Mouse (Mus musculus) large intestine, adult 2 months (tissue): ENCODE measurements around the gene Prdm2. TPM values are rescaled to one million over a fixed set of nuclear protein-coding genes. Genes with fewer than 3 reads are reported as not detected.

Experiments
- DNase-seq: peaks from one replicate; pipeline ENCODE4 v3.0.0-alpha.2; 2012; ENCODE audit warnings: low read depth, low spot score
- WGBS: fragments of 180-500 bp; shearing (Covaris S2); methylation state at CpG from one replicate; pipeline ENCODE4 v1.1.7; 2018; 5-methylcytosine and 5-hydroxymethylcytosine counted together
- polyA plus RNA-seq: library from polyadenylated mRNA; depleted of rRNA; stranded (reverse); fragments of >200 nt; gene quantifications from 2 replicates; pipeline ENCODE4 v1.2.3, GENCODE M21; 2012; rRNA removed

Gene Prdm2
- 5.9 and 9.2 TPM in 2 replicates for polyA plus RNA-seq

DNA sequence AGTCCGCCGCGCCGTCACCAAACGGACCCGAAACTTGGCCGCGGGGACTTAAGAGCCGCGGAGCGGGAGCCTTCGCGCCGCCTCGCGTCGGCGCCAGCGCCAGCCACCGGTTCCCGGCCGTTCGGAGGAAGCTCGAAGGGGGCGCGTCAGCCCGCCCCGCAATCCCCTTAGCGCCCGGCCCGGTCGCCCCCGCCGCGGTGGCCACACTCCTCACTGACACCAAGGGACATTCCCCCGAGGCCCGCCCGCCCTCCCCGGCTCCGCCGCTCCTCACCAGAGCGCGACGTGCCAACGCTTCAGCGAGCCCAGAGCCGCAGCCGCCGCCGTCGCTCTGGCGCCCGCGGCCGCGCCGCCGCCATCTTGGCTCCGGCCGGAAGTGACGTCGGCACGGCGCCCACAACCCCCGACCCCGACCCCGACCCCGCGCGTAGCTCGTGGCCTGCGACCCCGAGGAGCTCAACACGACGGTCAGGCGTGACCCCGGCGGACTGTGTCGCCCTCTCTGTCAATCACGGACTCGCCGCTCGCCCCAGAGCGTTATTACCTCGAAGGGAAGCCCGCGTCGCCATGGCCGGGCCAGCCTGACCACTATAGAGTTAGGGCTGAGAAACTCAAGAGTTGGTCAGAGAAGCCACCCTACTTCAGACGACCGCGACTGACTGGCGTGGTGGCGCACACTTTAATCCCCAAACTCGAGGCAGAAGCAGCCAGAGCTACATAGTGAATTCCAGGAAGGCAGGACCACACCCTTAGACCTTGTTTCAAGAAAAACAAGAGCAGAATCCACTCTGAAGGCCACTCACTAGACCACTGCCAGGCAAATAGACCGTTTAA, at the start of gene Prdm2:
Gene Prdm2 (minus strand): TSS at position 655 of the 834 bp plus-strand sequence.
- no peak for DNase-seq
- WGBS = under 1% methylated on average over 87 of the region's 96 CpGs

DNA sequence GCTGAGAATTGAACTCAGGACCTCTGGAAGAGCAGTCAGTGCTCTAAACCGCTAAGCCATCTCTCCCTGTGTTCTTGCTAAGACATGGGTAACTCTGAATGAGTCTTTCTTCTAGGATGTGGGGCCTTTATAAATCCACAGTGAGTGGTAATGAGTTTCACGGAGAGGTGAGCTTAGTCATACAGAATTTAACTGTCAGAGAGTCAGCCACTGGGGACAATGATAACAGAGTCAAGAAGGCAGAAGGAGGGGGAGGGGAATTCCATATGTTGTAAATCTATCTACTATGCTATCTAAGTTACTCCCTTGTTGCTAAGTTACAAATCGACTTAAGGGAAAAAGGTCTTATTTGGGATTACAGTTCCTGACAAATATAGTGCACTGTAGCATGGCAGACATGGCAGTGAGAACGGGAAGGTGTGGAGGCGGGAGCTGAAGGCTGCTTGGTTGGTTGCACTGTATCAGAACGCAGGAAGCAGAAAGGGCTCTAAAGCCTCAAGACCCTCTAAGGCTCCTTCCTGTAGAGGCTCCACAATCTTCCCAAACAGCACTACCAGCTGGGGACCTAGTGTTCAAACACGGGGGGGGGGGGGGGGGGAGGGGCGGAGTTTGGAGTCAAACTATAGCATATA, 47.0 kb upstream of the Prdm2 start:
- WGBS = 35% methylated on average over 8 of the region's 8 CpGs
- DNase-seq = no peak

DNA sequence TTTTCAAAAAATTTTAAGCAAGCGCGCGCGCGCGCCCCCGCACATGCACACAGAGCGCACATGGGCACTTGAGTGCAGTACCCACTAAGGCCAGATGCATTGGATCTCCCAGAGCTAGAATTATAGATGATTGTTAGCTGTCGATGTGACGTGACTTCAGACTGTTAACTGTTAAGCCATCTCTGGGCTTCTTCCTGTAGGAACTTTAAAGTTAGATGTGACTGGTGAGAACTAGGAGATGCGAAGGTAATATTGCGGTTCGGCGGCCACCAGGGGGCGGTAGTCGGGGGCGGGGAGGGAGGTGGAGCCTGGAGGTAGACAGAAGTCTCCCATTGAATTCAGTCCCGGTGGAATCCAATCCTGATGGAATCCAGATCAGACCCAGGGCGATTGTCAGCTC, 45.7 kb upstream of the Prdm2 start:
- no peak for DNase-seq
- 36% methylated on average over 19 of the region's 19 CpGs for WGBS

DNA sequence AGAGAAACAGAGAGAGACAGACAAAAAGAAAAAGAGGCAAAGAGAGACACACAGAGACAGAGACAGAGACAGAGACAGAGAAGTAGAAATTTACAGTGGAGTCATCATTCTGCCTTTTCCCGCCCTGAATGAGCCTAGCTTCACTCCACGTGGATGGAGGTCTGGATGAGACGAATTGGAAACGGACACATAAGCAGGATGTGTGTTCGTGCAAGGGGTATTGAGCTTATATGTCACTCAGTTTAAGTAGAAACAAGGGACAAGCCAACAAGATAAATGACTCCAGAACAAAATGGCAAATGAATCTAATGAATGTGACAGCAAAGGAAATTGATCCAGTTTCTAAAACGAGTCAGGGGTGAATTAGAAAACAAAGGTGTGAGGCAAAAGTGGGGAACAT, 45.2 kb upstream of the Prdm2 start:
- DNase-seq = no peak
- 51% methylated on average over 6 of the region's 6 CpGs for WGBS

DNA sequence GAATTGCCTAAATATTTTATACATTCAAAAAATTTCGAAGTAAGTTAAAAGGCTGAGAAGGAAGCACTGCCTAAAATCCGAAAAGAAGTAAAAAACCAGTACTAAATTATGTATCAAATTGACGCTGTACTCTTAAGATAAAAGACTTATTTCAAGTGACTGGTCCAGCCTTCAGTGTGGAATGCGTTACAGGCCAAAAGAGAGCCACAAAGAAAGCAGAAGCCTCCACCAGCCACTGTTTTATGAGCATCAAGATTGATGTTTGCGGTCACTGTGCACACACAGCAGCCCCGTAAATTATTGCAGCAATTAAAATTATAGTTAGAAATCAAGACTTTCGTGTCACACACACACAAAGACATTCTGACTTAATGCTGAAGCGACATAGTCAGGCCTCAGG, 42.7 kb upstream of the Prdm2 start:
- WGBS = 33% methylated on average over 8 of the region's 8 CpGs
- DNase-seq = no peak

DNA sequence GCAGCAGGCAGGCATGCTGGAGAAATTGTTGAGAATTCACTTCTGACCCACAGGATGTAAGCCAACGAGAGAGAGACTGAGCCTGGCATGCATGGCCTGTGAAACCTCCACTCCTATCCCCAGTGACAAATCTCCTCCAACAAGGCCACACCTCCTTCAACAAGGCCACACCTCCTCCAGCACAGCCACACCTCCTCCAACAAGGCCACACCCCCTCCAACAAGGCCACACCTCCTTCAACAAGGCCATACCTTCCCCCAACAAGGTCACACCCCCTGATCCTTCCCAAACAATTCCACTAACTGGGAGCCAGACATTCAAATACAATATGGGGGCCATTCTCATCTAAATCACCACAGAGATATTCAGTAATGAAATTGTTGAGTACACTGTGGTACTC, 40.6 kb upstream of the Prdm2 start:
- WGBS = 70% methylated on average over 1 of the region's 1 CpGs
- no peak for DNase-seq

DNA sequence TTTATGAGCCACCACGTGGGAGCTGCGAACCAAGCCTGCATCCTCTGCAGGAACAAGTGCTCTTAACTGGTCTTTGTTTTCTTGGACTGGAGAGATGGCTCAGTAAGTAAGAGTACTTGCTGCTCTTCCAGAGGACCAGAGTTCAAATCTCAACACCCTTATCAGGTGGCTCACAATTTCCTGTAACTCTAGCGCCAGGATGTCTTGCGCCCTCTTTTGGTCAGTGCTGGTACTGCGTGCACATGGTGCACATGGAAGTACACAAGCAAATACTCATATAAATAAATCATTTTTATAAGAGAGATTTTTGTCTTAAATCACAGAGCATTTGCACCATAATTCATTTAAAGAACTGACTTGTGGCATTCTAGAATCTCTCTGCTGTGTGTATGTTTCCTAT, 35.3 kb upstream of the Prdm2 start:
- WGBS = 78% methylated on average over 5 of the region's 5 CpGs
- no peak for DNase-seq

DNA sequence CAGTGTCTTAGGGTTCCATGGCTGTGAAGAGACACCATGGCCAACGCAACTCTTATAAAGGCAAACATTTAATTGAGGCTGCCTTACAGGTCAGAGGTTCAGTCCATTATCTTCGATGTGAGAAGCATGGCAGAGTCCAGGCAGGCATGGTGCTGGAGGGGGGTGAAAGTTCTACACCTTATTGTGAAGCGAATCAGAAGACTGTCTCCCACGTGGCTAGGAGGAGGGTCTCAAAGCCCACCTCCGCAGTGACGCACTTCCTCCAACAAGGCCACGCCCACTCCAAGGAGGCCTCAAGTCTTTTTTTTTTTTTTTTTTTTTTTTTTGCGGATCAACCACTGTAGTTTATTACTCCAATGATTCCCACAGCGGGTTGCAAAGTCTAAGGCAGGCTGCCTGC, 28.5 kb upstream of the Prdm2 start:
- no peak for DNase-seq
- WGBS = 74% methylated on average over 9 of the region's 9 CpGs

DNA sequence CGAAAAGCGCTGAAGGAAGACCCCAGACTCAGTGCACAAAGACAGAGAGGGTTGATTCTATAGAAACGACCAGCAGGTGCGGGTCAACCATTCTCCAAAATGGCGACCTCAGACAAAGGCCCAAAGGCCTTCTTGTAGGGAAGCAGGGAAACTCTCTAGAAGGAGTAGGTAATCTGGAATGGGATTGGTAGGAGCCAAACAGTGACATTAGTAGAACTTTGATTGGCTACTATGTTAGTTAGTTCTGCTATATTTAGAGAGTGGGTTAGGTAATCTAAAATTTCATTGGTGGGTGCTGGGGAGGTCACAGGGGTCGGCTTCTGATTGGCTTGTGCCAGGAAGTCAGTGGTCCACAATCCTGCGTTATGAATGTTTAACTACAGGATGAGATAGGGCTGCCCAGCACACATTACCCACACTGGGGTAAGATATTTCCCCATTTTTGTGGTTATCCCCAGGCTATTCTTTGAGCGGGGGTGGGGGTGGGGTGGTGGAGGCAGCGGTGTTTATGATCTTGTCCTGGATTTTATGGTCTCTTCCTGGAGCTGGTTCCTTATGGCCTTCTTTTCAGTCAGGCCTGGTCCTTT, 26.9 kb upstream of the Prdm2 start:
- 80% methylated on average over 9 of the region's 9 CpGs for WGBS
- DNase-seq = no peak

DNA sequence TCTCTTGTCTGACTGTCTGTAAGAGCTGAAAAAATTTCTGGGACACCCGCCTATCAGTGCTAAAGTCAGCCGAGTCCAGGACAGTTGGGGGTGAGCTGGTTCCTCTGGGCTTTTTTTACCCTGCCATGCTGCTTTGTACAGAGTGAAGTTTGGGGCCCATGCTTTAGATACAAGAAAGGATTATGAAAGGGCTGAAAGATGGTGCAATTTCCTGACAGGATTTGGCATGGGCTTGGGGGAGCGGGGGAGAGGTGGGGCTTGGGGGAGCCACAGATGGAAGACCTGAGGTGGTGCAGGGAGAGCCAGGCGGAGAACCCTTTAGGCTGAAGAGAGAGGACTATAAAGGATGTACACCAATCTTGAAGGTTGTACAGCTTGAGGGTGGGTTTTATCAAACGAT, 26.3 kb upstream of the Prdm2 start:
- no peak for DNase-seq
- 88% methylated on average over 5 of the region's 5 CpGs for WGBS

DNA sequence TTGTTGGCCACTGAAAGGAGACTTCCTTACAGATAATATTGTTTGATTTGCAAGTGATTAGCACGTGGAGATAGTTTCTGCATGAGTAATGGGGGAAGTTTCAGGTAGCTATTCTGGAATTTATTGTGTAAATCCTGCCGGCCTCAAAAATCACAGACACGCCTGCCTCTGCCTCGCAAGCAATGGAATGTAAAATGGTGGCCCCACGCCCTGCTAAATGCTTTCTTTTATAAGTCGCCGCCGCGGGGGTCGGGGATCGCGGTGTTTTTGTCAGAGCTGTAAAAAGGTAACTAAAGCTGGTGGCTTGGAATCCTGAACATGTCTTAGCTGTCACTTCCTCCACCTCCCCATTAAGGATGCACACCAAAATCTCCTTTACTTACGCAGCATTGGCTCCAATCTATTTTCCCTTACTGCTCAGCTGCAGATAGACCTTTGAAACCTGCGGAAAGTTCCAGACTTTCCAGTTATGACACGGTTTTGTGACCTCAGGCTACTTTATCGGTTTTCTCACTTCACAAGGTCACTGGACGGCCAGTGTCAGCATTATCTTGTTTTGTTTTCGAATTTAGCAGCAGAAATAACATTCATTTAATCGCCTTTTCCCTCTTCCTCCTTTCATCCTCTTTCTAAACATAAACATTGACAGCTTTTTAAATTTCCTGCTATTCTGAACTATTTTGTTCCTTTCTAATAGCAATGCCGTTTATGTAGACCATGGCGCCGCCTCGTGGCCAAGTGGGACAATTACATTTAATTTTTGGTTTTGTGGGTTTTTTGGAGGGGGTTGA, 25.6 kb upstream of the Prdm2 start:
- 10% methylated on average over 23 of the region's 23 CpGs for WGBS
- DNase-seq = peak; percentile 31

DNA sequence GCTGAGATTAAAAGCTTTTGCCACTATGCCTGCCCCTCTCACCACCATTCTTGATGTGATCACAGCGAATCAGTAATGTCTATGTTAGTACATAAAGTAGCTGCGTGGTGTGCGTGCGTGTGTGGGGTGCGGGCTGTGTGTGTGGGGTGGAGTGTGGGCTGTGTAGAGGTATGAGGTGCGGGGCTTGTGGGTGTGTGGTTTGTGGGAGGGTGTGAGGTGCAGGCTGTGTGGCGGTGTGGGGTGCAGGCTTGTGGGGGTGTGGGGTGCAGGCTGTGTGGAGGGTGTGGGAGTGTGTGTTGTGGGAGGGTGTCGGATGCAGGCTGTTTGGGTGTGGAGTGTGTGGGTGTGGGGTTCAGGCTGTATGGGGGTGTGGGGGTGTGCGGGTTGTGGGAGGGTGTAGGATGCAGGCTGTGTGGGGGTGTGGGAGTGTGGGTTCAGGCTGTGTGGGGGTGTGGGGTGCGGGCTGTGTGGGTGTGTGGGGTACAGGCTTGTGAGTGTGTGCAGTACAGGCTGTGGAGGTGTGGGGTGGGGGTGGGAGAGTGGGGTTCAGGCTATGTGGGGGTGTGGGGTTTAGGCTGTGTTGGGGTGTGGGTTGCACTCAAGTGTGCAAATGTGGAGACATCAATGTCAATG, 19.1 kb upstream of the Prdm2 start:
- WGBS = 87% methylated on average over 10 of the region's 10 CpGs
- DNase-seq = no peak

DNA sequence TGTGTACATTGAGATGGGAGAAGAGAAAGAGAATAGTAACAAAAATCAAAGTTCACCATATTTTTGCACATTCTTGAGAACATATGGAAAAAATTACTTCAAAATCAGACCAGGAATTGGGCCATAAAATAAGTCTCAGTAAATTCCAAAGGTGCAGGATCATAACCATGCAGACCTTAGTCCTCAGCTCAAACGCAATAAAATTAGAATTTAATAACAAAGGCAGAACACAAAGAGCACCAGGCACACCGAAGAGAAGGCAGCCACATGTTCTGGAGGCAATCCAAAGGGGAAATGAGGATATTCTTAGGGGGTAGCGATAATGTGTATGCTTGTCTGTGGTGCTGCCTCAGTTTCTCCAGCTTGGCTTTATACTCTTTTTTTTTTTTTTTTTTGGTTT, 18.3 kb upstream of the Prdm2 start:
- 46% methylated on average over 3 of the region's 3 CpGs for WGBS

DNA sequence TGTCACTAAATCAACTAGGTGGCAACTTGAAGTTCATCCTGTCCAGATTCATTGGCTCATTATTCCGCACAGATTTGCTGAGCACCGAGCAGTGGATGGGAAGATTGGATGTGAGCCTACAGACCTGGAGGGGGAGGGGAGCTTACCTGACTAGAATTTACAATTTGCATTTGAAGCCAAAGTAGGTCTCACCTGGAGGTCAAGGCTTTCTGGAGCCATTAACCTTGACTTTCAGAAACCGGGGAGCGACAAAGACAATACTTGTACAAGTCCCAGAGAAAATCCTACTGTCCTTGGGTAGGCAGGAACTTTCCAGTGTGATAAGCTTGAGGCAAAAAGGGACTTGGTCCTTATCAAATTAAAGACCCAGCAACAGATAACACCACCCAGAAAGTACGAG, 15.2 kb upstream of the Prdm2 start:
- 43% methylated on average over 5 of the region's 5 CpGs for WGBS
- DNase-seq = no peak

More for the DNA sequence above, 18.3 kb upstream of the Prdm2 start:
- no peak for DNase-seq

DNA sequence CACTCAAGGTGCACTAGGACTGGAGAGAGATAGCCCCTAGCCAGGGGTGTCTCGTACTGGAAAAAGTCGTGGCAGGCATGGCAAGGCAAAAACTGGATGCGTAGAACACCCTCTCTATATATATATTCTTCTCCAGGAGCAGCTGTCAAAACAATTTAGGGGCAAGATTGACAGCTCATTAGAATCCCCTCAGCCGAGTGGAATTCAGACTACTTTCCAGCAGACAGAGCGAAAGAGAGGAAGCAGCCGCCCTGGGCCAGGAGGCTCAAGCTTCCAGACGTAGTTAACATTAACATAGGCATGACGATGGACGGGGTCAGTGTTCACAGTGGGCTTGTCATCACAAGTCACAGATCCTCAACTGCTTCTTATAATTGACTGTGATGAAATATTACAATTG, 13.1 kb upstream of the Prdm2 start:
- no peak for DNase-seq
- 70% methylated on average over 9 of the region's 9 CpGs for WGBS

DNA sequence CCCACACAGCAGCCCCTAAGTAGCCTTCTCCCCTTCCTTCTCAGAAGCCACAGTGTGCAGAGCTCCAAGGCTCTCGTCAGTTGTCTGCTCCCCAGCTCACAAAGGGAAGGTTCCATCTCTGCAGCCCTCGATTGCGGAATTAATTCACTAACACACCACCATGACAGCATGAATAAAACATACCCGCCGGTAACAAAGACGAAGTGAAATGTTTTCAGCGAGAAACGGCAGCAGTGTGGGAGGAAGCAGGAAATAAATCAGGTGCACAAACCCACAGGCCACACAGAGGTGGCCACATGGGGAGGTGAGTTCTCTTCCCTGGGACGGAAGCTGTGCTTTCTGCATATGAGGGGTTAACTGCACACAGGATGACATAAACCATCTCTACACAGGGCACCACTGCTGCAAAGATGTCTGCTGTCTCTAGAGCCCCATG, 6.5 kb upstream of the Prdm2 start:
- DNase-seq = no peak
- WGBS = 58% methylated on average over 9 of the region's 9 CpGs

DNA sequence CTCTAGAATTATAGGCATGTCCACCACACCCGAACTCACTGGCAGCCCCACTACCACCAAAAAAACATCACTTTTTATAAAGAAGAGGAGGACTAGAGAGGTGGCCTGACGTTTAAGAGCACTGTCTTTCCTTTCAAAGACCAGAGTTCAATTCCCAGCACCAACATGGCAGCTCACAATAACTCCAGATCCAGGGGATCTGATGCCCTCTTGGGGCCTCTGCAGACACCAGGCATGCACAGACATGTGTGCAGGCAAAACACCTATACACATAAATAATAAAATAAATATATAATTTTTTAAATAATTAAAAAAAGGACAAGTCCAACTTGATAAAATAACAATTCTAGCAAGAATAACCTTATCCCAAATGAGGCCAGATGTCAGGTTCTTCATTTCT, 6.1 kb upstream of the Prdm2 start:
- no peak for DNase-seq
- WGBS = 69% methylated on average over 2 of the region's 2 CpGs

DNA sequence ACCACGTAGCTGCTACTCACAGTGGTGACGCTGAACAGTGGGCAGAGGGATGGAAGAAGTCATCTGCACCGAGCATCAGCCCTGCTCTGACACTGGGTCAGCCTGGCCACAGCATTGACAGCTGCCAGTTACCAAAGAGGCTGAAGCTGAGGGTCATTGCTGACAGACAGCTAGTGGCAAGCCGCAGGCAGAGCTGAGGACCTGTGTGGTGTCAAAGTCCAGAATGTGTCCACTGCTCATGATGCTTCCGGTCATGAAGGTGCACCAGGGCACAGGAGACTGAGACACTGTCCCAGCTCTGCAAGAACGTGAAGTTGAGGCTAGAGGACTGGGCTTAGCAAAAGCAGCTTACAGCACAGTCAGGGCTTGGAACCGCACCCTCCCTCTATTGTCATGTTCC, 4.4 kb upstream of the Prdm2 start:
- no peak for DNase-seq
- 76% methylated on average over 7 of the region's 7 CpGs for WGBS

DNA sequence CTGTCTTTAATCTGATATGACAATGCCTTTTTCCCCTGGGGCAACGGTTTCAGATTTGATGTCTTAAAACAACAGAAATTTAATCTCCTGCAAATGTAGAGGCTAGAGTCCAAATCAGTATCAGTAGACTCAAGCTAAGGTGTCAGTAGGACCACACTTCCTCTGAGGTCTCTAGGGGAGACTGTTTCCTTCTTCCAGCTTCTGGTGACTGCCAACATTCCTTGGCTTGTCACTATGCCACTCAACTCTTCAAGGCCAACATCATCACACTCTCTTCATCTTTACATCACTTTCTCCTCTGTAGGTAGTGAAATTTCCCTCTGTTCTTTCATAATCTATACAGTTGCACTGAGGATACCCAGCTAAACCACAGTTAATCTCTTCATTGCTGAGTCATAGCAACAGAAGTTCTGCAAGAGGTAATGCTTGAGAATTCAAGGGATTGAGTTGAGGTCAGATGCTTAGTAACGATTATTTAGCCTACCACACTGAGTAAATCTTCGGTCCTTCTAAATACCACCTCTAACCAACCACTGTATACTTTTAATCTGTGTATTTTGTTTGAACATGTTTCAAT, 1.5 kb upstream of the Prdm2 start:
- DNase-seq = no peak
- WGBS = 86% methylated on average over 3 of the region's 3 CpGs
